Mouse (Mus musculus) heart, embryonic 15.5 days (tissue): Measurements from ENCODE around the gene Pabpc1l. TPM values are rescaled to one million over a fixed set of nuclear protein-coding genes. Genes with fewer than 3 reads are reported as not detected.
"Not testable (repeated sequence)": the region's sequence is repeated elsewhere in the genome, so short reads cannot be mapped to it uniquely, and the experiment has no call there.

ENCODE experiments used
- ATAC-seq: fragments of 200-750 bp; cut with Nextera tagmentation; replicated peaks from 2 replicates; pipeline ENCODE4 v1.8.0; 2017; ENCODE audit warnings: low read depth, moderate TSS enrichment; ENCODE audit not compliant: insufficient number of reproducible peaks, insufficient read depth, low FRiP score
- H3K27ac ChIP-seq: fragments of 300-500 bp; sonication (generic); 2 replicates; pipeline ENCODE4 v1.5.1; 2015; ENCODE audit warnings: mild to moderate bottlenecking, inconsistent platforms
- H3K27me3 ChIP-seq: fragments of 300-500 bp; sonication (generic); 2 replicates; pipeline ENCODE4 v1.6.1; 2015; ENCODE audit warnings: inconsistent platforms
- H3K36me3 ChIP-seq: fragments of 300-500 bp; sonication (generic); 2 replicates; pipeline ENCODE4 v1.6.1; 2015; ENCODE audit warnings: mild to moderate bottlenecking, inconsistent platforms
- H3K4me1 ChIP-seq: fragments of 300-500 bp; sonication (generic); replicated peaks from 2 replicates; pipeline ENCODE4 v1.6.1; 2015; ENCODE audit warnings: inconsistent platforms
- H3K4me2 ChIP-seq: fragments of 300-500 bp; sonication (generic); 2 replicates; pipeline ENCODE4 v1.6.1; 2015; ENCODE audit warnings: inconsistent platforms, mild to moderate bottlenecking, moderate library complexity
- H3K4me3 ChIP-seq: fragments of 300-500 bp; sonication (generic); 2 replicates; pipeline ENCODE4 v1.5.1; 2015; ENCODE audit warnings: mild to moderate bottlenecking, inconsistent platforms
- H3K9ac ChIP-seq: fragments of 300-500 bp; sonication (generic); 2 replicates; pipeline ENCODE4 v1.6.1; 2015; ENCODE audit warnings: mild to moderate bottlenecking, inconsistent platforms
- H3K9me3 ChIP-seq: fragments of 300-500 bp; sonication (generic); replicated peaks from 2 replicates; pipeline ENCODE4 v1.6.1; 2016; ENCODE audit warnings: inconsistent platforms
- WGBS: fragments of 180-500 bp; shearing (Covaris S2); methylation state at CpG from one replicate; pipeline ENCODE4 v1.1.7; 2015; ENCODE audit warnings: mixed read lengths; 5-methylcytosine and 5-hydroxymethylcytosine counted together
- polyA plus RNA-seq: library from polyadenylated mRNA; unstranded; fragments of >200 nt; fragmentation: Nextera tagmentation; extraction: Ambion mirVana; gene quantifications from 2 replicates; pipeline ENCODE4 v1.2.1, GENCODE M21; 2015

The Pabpc1l gene
- polyA plus RNA-seq, 1 experiment from 2014 or later: 0.92 TPM

- H3K9ac ChIP-seq: no peak overlapping the region
- H3K4me3 ChIP-seq: no peak overlapping the region
- peak; percentile 63 for ATAC-seq
- 0 out of 2 replicates have a peak overlapping the region, but pooled peaks have one; percentile 15 for H3K4me2 ChIP-seq
- WGBS: 31% methylated on average over 10 of the region's 10 CpGs
- H3K4me1 ChIP-seq: peaks cover 10% of the 10 kb centered on the region
- no peak overlapping the region for H3K27ac ChIP-seq
- no peaks in the 10 kb centered on the region for H3K36me3 ChIP-seq
- H3K9me3 ChIP-seq: no peaks in the 10 kb centered on the region
- no peaks in the 10 kb centered on the region for H3K27me3 ChIP-seq
These were observed 11.3 kb downstream of the Pabpc1l start for GRCm38 (mm10) chr2:164036520-164037019.

- Histone ChIP-seq H3K4me3 (no peak overlapping the region), H3K4me2 (no peak overlapping the region), H3K9ac (no peak overlapping the region), H3K4me1 (peaks cover 10% of the 10 kb centered on the region), H3K27me3 (peaks cover 6% of the 10 kb centered on the region), H3K9me3 (no peaks in the 10 kb centered on the region), H3K36me3 (no peaks in the 10 kb centered on the region), H3K27ac (no peak overlapping the region)
- WGBS: 94% methylated on average over 1 of the region's 1 CpGs
- no peak for ATAC-seq
These were observed 13.3 kb downstream of the Pabpc1l start for GRCm38 (mm10) chr2:164038407-164039028.

GRCm38 (mm10) chr2:164040949-164041348 is 15.7 kb downstream of the Pabpc1l start:
- no peaks in the 10 kb centered on the region for H3K36me3 ChIP-seq
- H3K4me3 ChIP-seq: no peak overlapping the region
- no peak overlapping the region for H3K27ac ChIP-seq
- peaks cover 10% of the 10 kb centered on the region for H3K4me1 ChIP-seq
- WGBS: 83% methylated on average over 6 of the region's 6 CpGs
- H3K9ac ChIP-seq: no peak overlapping the region
- peaks cover 17% of the 10 kb centered on the region for H3K27me3 ChIP-seq
- H3K4me2 ChIP-seq: no peak overlapping the region
- H3K9me3 ChIP-seq: no peaks in the 10 kb centered on the region
- ATAC-seq: no peak

DNA sequence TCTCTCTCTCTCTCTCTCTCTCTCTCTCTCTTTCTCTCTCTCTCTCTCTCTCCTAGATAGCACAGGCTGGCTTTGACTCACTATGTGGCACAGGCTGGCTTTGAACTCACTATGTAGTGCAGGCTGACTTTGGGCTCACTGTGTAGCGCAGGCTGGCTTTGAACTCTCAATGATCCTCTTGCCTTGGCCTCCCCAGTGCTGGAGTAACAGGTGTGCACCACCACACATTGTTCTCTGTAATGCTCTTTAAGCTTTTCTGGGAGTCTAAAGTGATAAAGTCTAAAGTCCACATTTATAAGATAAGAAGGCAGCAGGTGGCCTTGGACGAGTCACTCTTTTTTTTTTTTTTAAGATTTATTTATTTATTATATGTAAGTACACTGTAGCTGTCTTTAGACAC is 16.3 kb downstream of the Pabpc1l start:
- Histone ChIP-seq H3K9ac (no peak overlapping the region), H3K4me2 (no peak overlapping the region), H3K27me3 (peaks cover 17% of the 10 kb centered on the region), H3K27ac (no peak overlapping the region), H3K36me3 (no peaks in the 10 kb centered on the region), H3K4me3 (no peak overlapping the region), H3K9me3 (no peaks in the 10 kb centered on the region), H3K4me1 (peaks cover 7% of the 10 kb centered on the region)
- no peak for ATAC-seq
- WGBS: 90% methylated on average over 2 of the region's 2 CpGs

DNA sequence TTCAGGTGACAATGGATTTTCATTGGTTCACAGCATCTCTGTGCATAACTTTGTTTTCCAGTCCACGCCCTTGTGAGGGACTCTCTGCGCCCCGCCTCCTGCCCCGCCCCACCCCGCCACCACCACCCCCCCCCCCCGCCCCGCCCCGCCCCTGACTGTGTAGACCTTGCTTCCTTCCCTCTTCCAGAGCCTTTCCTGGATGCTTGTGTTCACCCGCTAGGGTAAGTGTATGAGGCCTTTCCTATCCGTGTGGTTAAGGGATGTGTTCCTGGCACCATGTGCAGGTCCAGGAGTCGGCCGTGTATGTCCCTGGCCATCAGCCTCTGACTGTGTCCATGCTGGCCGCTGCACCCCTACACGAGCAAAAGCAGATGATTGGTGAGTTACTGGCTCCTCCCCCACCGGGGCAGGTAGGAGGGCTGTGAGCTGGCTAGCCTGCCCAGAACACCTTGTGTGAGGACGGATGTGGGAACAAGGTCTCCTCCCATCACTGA is 22.0 kb downstream of the Pabpc1l start:
- WGBS: 3% methylated on average over 16 of the region's 16 CpGs
- H3K36me3 ChIP-seq: peaks cover 3% of the 10 kb centered on the region

DNA sequence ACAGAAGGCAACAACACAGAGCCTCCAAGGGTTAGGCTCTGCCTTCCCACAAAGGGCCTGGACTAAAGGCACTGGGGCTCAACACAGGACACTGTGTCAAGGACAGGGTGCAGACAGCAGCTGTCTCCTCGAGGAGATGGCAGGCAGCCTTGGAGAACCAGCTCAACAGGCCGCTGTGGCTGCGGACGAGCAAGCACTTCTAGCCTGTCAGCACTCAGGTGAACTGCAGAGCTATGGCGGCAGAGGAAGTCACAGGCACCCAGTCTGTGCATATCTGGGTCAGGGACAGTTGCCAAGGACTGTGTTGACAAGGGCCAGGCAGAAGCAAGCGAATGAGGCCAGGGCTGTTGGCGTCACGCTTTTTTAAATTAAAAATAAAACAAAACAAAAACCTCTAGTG is 28.5 kb downstream of the Pabpc1l start:
- Histone ChIP-seq H3K4me2 (peak overlapping the region; percentile 24; the same call in 1 of the 2 replicates), H3K27ac (peak overlapping the region; percentile 67), H3K9me3 (no peaks in the 10 kb centered on the region), H3K4me3 (no peak overlapping the region), H3K27me3 (peaks cover 15% of the 10 kb centered on the region), H3K9ac (no peak overlapping the region), H3K4me1 (peaks cover 21% of the 10 kb centered on the region), H3K36me3 (peaks cover 40% of the 10 kb centered on the region)
- WGBS: 31% methylated on average over 8 of the region's 8 CpGs
- ATAC-seq: peak; percentile 93

More for the DNA sequence above, 22.0 kb downstream of the Pabpc1l start:
- Histone ChIP-seq H3K4me3 (no peak overlapping the region), H3K4me2 (peak overlapping the region; percentile 41), H3K9me3 (no peaks in the 10 kb centered on the region), H3K4me1 (no peaks in the 10 kb centered on the region), H3K27me3 (peaks cover 30% of the 10 kb centered on the region), H3K27ac (no peak overlapping the region), H3K9ac (no peak overlapping the region)
- ATAC-seq: peak; percentile 61; the same call in 1 of the 2 replicates

DNA sequence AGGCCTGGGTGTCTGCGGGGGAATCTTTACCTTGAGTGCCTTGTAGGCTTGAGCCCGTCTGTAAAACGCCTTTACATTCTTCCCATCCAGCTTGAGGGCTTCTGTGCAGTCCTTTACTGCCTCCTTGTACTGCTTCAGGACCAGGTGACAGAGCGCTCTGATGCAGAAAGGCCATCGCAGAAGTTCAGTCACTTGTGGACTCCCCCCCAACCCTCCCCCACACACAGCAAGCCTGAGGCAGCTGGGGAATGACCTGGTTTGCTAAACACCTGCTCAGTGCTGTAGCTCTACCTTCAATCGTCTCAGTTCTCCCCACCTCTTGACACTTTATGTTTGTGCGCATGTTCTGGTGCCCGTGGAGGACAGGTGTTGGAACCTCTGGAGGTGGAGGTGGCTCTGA is 29.4 kb downstream of the Pabpc1l start:
- 87% methylated on average over 8 of the region's 8 CpGs for WGBS
- Histone ChIP-seq H3K9ac (no peak overlapping the region), H3K9me3 (no peaks in the 10 kb centered on the region), H3K4me1 (peaks cover 21% of the 10 kb centered on the region), H3K27me3 (peaks cover 11% of the 10 kb centered on the region), H3K36me3 (peaks cover 49% of the 10 kb centered on the region), H3K4me3 (no peak overlapping the region), H3K27ac (peak overlapping the region; percentile 67; the same call in 1 of the 2 replicates), H3K4me2 (no peak overlapping the region)
- no peak for ATAC-seq

DNA sequence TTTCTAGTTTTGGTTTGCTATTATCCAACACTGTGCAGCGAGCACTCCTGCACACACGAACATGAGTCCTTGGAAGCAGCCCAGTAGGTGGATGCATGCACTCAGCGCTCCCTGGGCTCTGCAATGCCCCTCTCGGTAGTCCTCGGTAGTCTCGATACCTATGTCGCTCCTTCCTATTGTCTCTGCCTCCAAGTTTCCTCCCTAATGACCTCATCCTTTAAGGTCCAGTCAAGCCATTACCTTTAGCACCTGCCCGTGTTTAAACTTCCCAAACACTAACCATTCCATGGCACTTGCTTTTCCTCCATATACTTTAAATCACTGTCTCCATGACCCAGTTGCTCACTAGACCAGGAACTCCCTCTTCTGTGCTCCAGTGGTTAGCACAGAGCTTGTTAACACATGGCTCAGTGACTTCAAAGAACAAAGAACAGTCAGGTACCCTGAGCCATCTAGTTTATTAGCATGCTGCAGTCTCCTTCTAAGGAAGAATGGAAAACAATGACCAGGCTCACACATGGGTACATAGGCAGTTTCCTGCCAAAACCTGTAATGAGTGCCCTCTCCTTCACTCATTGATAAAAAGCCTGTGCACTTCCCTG is 34.5 kb downstream of the Pabpc1l start:
- H3K27ac ChIP-seq: no peak overlapping the region
- no peak overlapping the region for H3K4me2 ChIP-seq
- H3K4me1 ChIP-seq: peaks cover 8% of the 10 kb centered on the region
- H3K9me3 ChIP-seq: no peaks in the 10 kb centered on the region
- no peak overlapping the region for H3K9ac ChIP-seq
- WGBS: 90% methylated on average over 8 of the region's 8 CpGs
- peaks cover 75% of the 10 kb centered on the region for H3K36me3 ChIP-seq
- no peak for ATAC-seq
- no peaks in the 10 kb centered on the region for H3K27me3 ChIP-seq
- H3K4me3 ChIP-seq: no peak overlapping the region

GRCm38 (mm10) chr2:164070142-164070764 is 45.0 kb downstream of the Pabpc1l start, which contains the start of gene Stk4:
Gene Stk4, plus strand, starts transcription at chr2:164070322.
- Histone ChIP-seq H3K27ac (peak within 1 kb of the TSS; percentile 82), H3K9me3 (no peaks in the 10 kb centered on the region), H3K4me2 (peak within 1 kb of the TSS; percentile 94), H3K27me3 (no peaks in the 10 kb centered on the region), H3K4me1 (peaks cover 24% of the 10 kb centered on the region), H3K36me3 (peaks cover 7% of the 10 kb centered on the region; the same call in 1 of the 2 replicates), H3K9ac (peak within 1 kb of the TSS; percentile 75), H3K4me3 (peak within 1 kb of the TSS; percentile 83)
- WGBS: under 1% methylated on average over 39 of the region's 45 CpGs
- peak; percentile 18 for ATAC-seq

DNA sequence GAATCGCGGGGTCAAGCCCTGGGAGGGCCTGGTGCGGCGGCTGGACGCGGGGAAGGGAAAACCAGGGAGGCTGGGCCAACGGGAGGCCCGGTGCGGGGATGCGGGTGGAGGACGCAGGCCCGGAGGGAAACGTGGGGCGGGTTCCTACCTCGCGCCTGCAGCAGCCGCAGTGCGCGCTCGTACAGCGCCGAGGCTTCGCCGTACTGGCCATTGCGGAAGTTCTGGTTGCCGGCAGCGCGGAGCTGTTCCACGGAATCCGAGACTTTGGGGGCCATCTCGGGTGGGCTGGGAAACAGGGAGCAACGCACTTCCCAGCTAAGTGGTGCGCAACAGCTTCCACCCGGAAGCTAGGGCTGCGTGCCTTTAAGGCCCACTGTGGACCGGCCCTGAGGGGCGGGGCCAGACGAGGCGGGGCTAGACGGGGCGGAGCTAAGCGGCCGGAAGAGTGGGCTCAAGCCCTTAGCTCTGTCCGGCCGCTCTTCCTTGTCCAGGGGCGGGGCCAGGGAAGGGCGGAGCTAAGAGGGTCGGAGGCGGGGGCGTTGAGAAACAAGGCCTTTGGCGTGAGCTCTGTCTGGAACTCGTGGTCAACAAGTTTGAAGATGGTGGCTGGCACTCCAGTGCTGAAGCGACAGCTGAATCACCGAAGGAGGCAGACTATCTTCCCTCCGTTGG is 45.7 kb downstream of the Pabpc1l start, which contains the start of gene Tomm34:
Tomm34 (minus strand) TSS at position 405 of the 672 bp plus-strand sequence.
- peak within 1 kb of the TSS; percentile 75 for H3K9ac ChIP-seq
- ATAC-seq: peak; percentile 98

GRCm38 (mm10) chr2:164071437-164071820 is 46.2 kb downstream of the Pabpc1l start:
- Histone ChIP-seq H3K4me3 (peak overlapping the region; percentile 83), H3K4me1 (peaks cover 27% of the 10 kb centered on the region), H3K27ac (peak overlapping the region; percentile 82), H3K4me2 (peak overlapping the region; percentile 94)
- not testable (repeated sequence) for H3K36me3 ChIP-seq, ATAC-seq, H3K9me3 ChIP-seq, H3K9ac ChIP-seq, H3K27me3 ChIP-seq
- 76% methylated on average over 11 of the region's 11 CpGs for WGBS

More for the DNA sequence above, 45.7 kb downstream of the Pabpc1l start, which contains the start of gene Tomm34:
- H3K4me1 ChIP-seq: peaks cover 27% of the 10 kb centered on the region
- peak within 1 kb of the TSS; percentile 82 for H3K27ac ChIP-seq
- peak within 1 kb of the TSS; percentile 83 for H3K4me3 ChIP-seq
- peak within 1 kb of the TSS; percentile 94 for H3K4me2 ChIP-seq
- H3K36me3 ChIP-seq: 0 out of 2 replicates have a peak, but pooled peaks cover 2% of the 10 kb centered on the region
- H3K27me3 ChIP-seq: no peaks in the 10 kb centered on the region
- under 1% methylated on average over 55 of the region's 55 CpGs for WGBS
- H3K9me3 ChIP-seq: no peaks in the 10 kb centered on the region
